Mouse (Mus musculus) spleen, postnatal 10 days (tissue): Measurements from ENCODE around the gene Mark3.
"Not testable (repeated sequence)": the region's sequence is repeated elsewhere in the genome, so short reads cannot be mapped to it uniquely, and the experiment has no call there.

ENCODE experiments used
- DNase-seq, 2 experiments: peaks; one replicate each; pipeline ENCODE4 v3.0.0; 2021 to 2022; ENCODE audit warnings: low spot score in 2 of 2

The Mark3 gene

GRCm38 (mm10) chr12:111652953-111653352, 78.6 kb downstream of the Mark3 start:
- no peak for DNase-seq

GRCm38 (mm10) chr12:111653434-111653833, 79.1 kb downstream of the Mark3 start:
- peak in 1 of 2 experiments; percentile 73 for DNase-seq

- no peak for DNase-seq
Measured at GRCm38 (mm10) chr12:111655695-111656094, 81.4 kb downstream of the Mark3 start.

- DNase-seq, result no peak
Measured at GRCm38 (mm10) chr12:111659331-111659730, 85.0 kb downstream of the Mark3 start.

- no peak for DNase-seq
Measured at GRCm38 (mm10) chr12:111660628-111661027, 86.3 kb downstream of the Mark3 start.

GRCm38 (mm10) chr12:111661554-111661953, 87.2 kb downstream of the Mark3 start:
- not testable (repeated sequence) for DNase-seq

- no peak for DNase-seq
Measured at GRCm38 (mm10) chr12:111663228-111664143, 89.2 kb downstream of the Mark3 start.

- DNase-seq, result no peak
Measured at GRCm38 (mm10) chr12:111664144-111664634, 89.9 kb downstream of the Mark3 start.

- no peak for DNase-seq
Measured at GRCm38 (mm10) chr12:111665041-111665880, 90.9 kb downstream of the Mark3 start.

- no peak for DNase-seq
Measured at GRCm38 (mm10) chr12:111666380-111666779, 92.1 kb downstream of the Mark3 start.

- no peak for DNase-seq
Measured at GRCm38 (mm10) chr12:111667421-111667820, 93.1 kb downstream of the Mark3 start.

- DNase-seq, result peak; percentile 84 to 95
Measured at GRCm38 (mm10) chr12:111668457-111668912, 94.2 kb downstream of the Mark3 start.

- no peak for DNase-seq
Measured at GRCm38 (mm10) chr12:111669000-111669788, 94.9 kb downstream of the Mark3 start.

GRCm38 (mm10) chr12:111669961-111670360, 95.6 kb downstream of the Mark3 start:
- DNase-seq, result no peak

- no peak for DNase-seq
Measured at GRCm38 (mm10) chr12:111670371-111670971, 96.1 kb downstream of the Mark3 start.

- no peak for DNase-seq
Measured at GRCm38 (mm10) chr12:111670976-111671375, 96.7 kb downstream of the Mark3 start.

GRCm38 (mm10) chr12:111671431-111671902, 97.1 kb downstream of the Mark3 start:
- peak in 1 of 2 experiments; percentile 61 for DNase-seq

GRCm38 (mm10) chr12:111672176-111672575, 97.9 kb downstream of the Mark3 start, which contains the start of gene Ckb:
Gene Ckb (minus strand): TSS chr12:111672338.
- DNase-seq, result peak in 1 of 2 experiments; percentile 47

- DNase-seq, result no peak
Measured at GRCm38 (mm10) chr12:111672581-111672980, 98.3 kb downstream of the Mark3 start.

GRCm38 (mm10) chr12:111674850-111675486, 100.6 kb downstream of the Mark3 start:
- DNase-seq, result no peak
